Mouse (Mus musculus) stomach, postnatal 0 days (tissue): ENCODE data around the gene Fuca2. TPM values are rescaled to one million over a fixed set of nuclear protein-coding genes. Genes with fewer than 3 reads are reported as not detected.
"Not testable (repeated sequence)": the region's sequence is repeated elsewhere in the genome, so short reads cannot be mapped to it uniquely, and the experiment has no call there.

ENCODE experiments used
- ATAC-seq: fragments of 200-750 bp; cut with Nextera tagmentation; 2 replicates; pipeline ENCODE4 v1.8.0; 2017; ENCODE audit not compliant: low FRiP score, low TSS enrichment
- DNase-seq: peaks from one replicate; pipeline ENCODE4 v3.0.0-alpha.2; 2016; ENCODE audit warnings: low spot score
- H3K27ac ChIP-seq: fragments of 300-500 bp; sonication (generic); replicated peaks from 2 replicates; pipeline ENCODE4 v1.5.1; 2014; ENCODE audit warnings: mild to moderate bottlenecking, control low read depth
- H3K27me3 ChIP-seq: fragments of 300-500 bp; sonication (generic); 2 replicates; pipeline ENCODE4 v1.6.1; 2014; ENCODE audit warnings: low read length; ENCODE audit not compliant: control insufficient read depth, insufficient read depth
- H3K36me3 ChIP-seq: fragments of 300-500 bp; sonication (generic); 2 replicates; pipeline ENCODE4 v1.6.1; 2014; ENCODE audit warnings: low read length, mixed read lengths; ENCODE audit not compliant: control insufficient read depth, insufficient read depth
- H3K4me1 ChIP-seq: fragments of 300-500 bp; sonication (generic); replicated peaks from 2 replicates; pipeline ENCODE4 v1.6.1; 2014; ENCODE audit warnings: antibody characterized with exemption; ENCODE audit not compliant: control insufficient read depth, insufficient read depth
- H3K4me2 ChIP-seq: fragments of 300-500 bp; sonication (generic); replicated peaks from 2 replicates; pipeline ENCODE4 v1.6.1; 2014; ENCODE audit warnings: low read depth, mild to moderate bottlenecking, control low read depth, moderate library complexity
- H3K4me3 ChIP-seq: fragments of 300-500 bp; sonication (generic); 2 replicates; pipeline ENCODE4 v1.5.1; 2014; ENCODE audit warnings: low read depth, low read length, control low read depth
- H3K9ac ChIP-seq: fragments of 300-500 bp; sonication (generic); 2 replicates; pipeline ENCODE4 v1.6.1; 2014; ENCODE audit warnings: mild to moderate bottlenecking, low read length, control low read depth, mixed read lengths
- H3K9me3 ChIP-seq: fragments of 300-500 bp; sonication (generic); 2 replicates; pipeline ENCODE4 v1.6.1; 2016; ENCODE audit warnings: low read length; ENCODE audit not compliant: control insufficient read depth
- CTCF ChIP-seq: IDR thresholded peaks from 2 replicates; pipeline ENCODE4 v1.5.1; 2016; ENCODE audit warnings: antibody characterized with exemption, low read depth, mild to moderate bottlenecking, moderate library complexity
- EP300 ChIP-seq: optimal IDR thresholded peaks from 2 replicates; pipeline ENCODE3; 2016; ENCODE audit warnings: antibody characterized with exemption
- WGBS: fragments of 180-500 bp; shearing (Covaris S2); extraction: QIAGEN DNeasy Blood & Tissue Kit; methylation state at CpG from one replicate; pipeline ENCODE4 v1.1.7; 2014; 5-methylcytosine and 5-hydroxymethylcytosine counted together
- polyA plus RNA-seq: library from polyadenylated mRNA; unstranded; fragments of >200 nt; fragmentation: Nextera tagmentation; extraction: Ambion mirVana; gene quantifications from 2 replicates; pipeline ENCODE4 v1.2.1, GENCODE M21; 2015

Gene Fuca2
- polyA plus RNA-seq, 1 experiment from 2014 or later: 97.3 TPM

- Histone ChIP-seq H3K36me3 (no peaks in the 10 kb centered on the region), H3K27me3 (no peaks in the 10 kb centered on the region), H3K9ac (no peak overlapping the region), H3K4me3 (no peak overlapping the region), H3K27ac (no peak overlapping the region), H3K4me2 (no peak overlapping the region), H3K9me3 (no peaks in the 10 kb centered on the region), H3K4me1 (no peaks in the 10 kb centered on the region)
- WGBS: 68% methylated on average over 4 of the region's 4 CpGs
- ATAC-seq (no peak), DNase-seq (no peak)
- TF ChIP-seq CTCF (no peak), EP300 (no peak)
These were observed 13.4 kb upstream of the Fuca2 start for GRCm38 (mm10) chr10:13485958-13486357.

- DNase-seq (no peak), ATAC-seq (no peak)
- no peaks in the 10 kb centered on the region for H3K27me3 ChIP-seq
- no peak overlapping the region for H3K4me2 ChIP-seq
- H3K4me3 ChIP-seq: no peak overlapping the region
- H3K9me3 ChIP-seq: no peaks in the 10 kb centered on the region
- no peaks in the 10 kb centered on the region for H3K36me3 ChIP-seq
- TF ChIP-seq CTCF: no peak
- TF ChIP-seq EP300: no peak
- H3K9ac ChIP-seq: no peak overlapping the region
- no peaks in the 10 kb centered on the region for H3K4me1 ChIP-seq
- WGBS: 50% methylated on average over 6 of the region's 6 CpGs
- no peak overlapping the region for H3K27ac ChIP-seq
These were observed 9.7 kb upstream of the Fuca2 start for GRCm38 (mm10) chr10:13489671-13490070.

DNA sequence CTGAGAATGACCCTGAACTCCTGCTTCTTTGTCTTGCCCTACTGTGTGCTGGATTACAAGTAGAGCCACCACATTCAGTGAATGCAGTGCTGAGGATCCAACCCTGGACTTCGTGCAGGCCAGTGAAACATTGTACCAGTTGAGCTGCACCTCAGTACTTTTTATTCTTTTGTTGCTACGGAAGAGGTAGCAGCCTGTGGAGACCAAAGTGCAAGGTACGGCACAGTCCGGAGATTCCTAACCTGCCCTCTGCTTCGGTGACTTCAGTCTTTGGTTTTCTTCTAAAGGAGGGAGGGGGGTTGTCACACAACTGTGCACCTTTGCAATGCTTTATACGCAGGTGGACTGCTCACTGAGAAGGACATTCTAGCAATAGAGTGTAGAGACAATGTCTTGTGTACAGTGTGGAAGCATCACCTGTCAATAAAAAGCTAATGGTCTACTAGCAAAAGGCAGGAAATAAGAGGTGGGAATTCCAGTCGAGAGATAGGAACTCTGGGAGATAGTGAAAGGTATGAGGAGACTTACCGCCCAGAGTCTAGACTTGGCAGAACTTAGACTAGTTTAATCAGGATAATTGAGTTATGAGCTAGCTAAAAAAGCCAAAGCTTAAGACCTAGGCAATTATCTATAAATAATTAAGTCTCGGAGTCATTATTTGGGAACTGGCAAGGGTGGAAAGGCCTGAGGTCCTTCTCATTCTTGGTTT, 5.2 kb upstream of the Fuca2 start:
- no peak overlapping the region for H3K4me2 ChIP-seq
- no peak overlapping the region for H3K4me3 ChIP-seq
- WGBS: 82% methylated on average over 9 of the region's 9 CpGs
- H3K9ac ChIP-seq: no peak overlapping the region
- no peaks in the 10 kb centered on the region for H3K9me3 ChIP-seq
- no peaks in the 10 kb centered on the region for H3K4me1 ChIP-seq
- H3K36me3 ChIP-seq: no peaks in the 10 kb centered on the region
- no peak for TF ChIP-seq EP300
- TF ChIP-seq CTCF: no peak
- no peak for ATAC-seq
- H3K27ac ChIP-seq: no peak overlapping the region
- no peak for DNase-seq
- no peaks in the 10 kb centered on the region for H3K27me3 ChIP-seq

- Histone ChIP-seq H3K9ac (no peak overlapping the region), H3K27ac (no peak overlapping the region), H3K27me3 (no peaks in the 10 kb centered on the region), H3K4me1 (0 out of 2 replicates have a peak, but pooled peaks cover 3% of the 10 kb centered on the region), H3K9me3 (no peaks in the 10 kb centered on the region), H3K4me3 (no peak overlapping the region), H3K4me2 (no peak overlapping the region), H3K36me3 (no peaks in the 10 kb centered on the region)
- no peak for ATAC-seq
- WGBS: 71% methylated on average over 3 of the region's 3 CpGs
- no peak for DNase-seq
- TF ChIP-seq CTCF (no peak), EP300 (no peak)
These were observed 3.0 kb upstream of the Fuca2 start for GRCm38 (mm10) chr10:13496315-13496714.

GRCm38 (mm10) chr10:13500473-13500872, 1.1 kb downstream of the Fuca2 start:
- peak overlapping the region; percentile 45; the same call in 1 of the 2 replicates for H3K27ac ChIP-seq
- 0 out of 2 replicates have a peak, but pooled peaks cover 3% of the 10 kb centered on the region for H3K4me1 ChIP-seq
- no peaks in the 10 kb centered on the region for H3K27me3 ChIP-seq
- DNase-seq (no peak), ATAC-seq (0 out of 2 replicates have a peak, but pooled peaks have one; percentile 1)
- H3K9ac ChIP-seq: peak overlapping the region; percentile 66
- no peaks in the 10 kb centered on the region; the same call in 1 of the 2 replicates for H3K36me3 ChIP-seq
- H3K4me2 ChIP-seq: peak overlapping the region; percentile 74
- WGBS: 45% methylated on average over 9 of the region's 9 CpGs
- H3K9me3 ChIP-seq: no peaks in the 10 kb centered on the region
- peak overlapping the region; percentile 65 for H3K4me3 ChIP-seq
- TF ChIP-seq CTCF (no peak), EP300 (no peak)

- H3K4me1 ChIP-seq: 0 out of 2 replicates have a peak, but pooled peaks cover 3% of the 10 kb centered on the region
- H3K4me2 ChIP-seq: peak overlapping the region; percentile 74
- peak; percentile 93 for DNase-seq
- 2% methylated on average over 30 of the region's 30 CpGs for WGBS
- H3K9ac ChIP-seq: peak overlapping the region; percentile 66
- H3K9me3 ChIP-seq: no peaks in the 10 kb centered on the region
- peak overlapping the region; percentile 65 for H3K4me3 ChIP-seq
- H3K36me3 ChIP-seq: peaks cover 2% of the 10 kb centered on the region; the same call in 1 of the 2 replicates
- peak; percentile 99 for ATAC-seq
- no peaks in the 10 kb centered on the region for H3K27me3 ChIP-seq
- TF ChIP-seq CTCF (no peak), EP300 (no peak)
- peak overlapping the region; percentile 81 for H3K27ac ChIP-seq
These were observed 1.7 kb downstream of the Fuca2 start for GRCm38 (mm10) chr10:13500938-13501496.

- ATAC-seq, H3K27me3 ChIP-seq, DNase-seq, H3K27ac ChIP-seq, H3K36me3 ChIP-seq, H3K4me1 ChIP-seq, H3K9me3 ChIP-seq: not testable (repeated sequence)
- H3K4me2 ChIP-seq: peak overlapping the region; percentile 74
- H3K9ac ChIP-seq: peak overlapping the region; percentile 66; the same call in 1 of the 2 replicates
- peak overlapping the region; percentile 65 for H3K4me3 ChIP-seq
- WGBS: 49% methylated on average over 4 of the region's 4 CpGs
These were observed 2.2 kb downstream of the Fuca2 start for GRCm38 (mm10) chr10:13501533-13501932.
